Mouse (Mus musculus) C2C12 (cell line): ENCODE results near the gene Unc5cl. TPM values are rescaled to one million over a fixed set of nuclear protein-coding genes. Genes with fewer than 3 reads are reported as not detected.

Source experiments
- H3K27me3 ChIP-seq: one replicate; pipeline ENCODE4 v1.6.1; 2011; ENCODE audit not compliant: control insufficient read depth, insufficient read depth, insufficient read length
- H3K36me3 ChIP-seq: one replicate; pipeline ENCODE4 v1.6.1; 2011; ENCODE audit not compliant: control insufficient read depth, insufficient read depth
- H3K4me3 ChIP-seq: one replicate; pipeline ENCODE4 v1.5.1; 2011; ENCODE audit warnings: mild to moderate bottlenecking, control low read depth; ENCODE audit not compliant: poor library complexity, insufficient read depth, severe bottlenecking
- H3K79me2 ChIP-seq: one replicate; pipeline ENCODE4 v1.6.1; 2011; ENCODE audit not compliant: control insufficient read depth, insufficient read depth
- H3K79me3 ChIP-seq: one replicate; pipeline ENCODE4 v1.6.1; 2011; ENCODE audit warnings: low read depth, control low read depth
- H3ac ChIP-seq: one replicate; pipeline ENCODE3; 2011; ENCODE audit warnings: low read depth; ENCODE audit not compliant: control insufficient read depth, insufficient read length
- CEBPB ChIP-seq: IDR thresholded peaks from one replicate; pipeline ENCODE4 v1.6.1; 2011; ENCODE audit warnings: low read depth, mild to moderate bottlenecking, control low read depth, moderate library complexity
- CTCF ChIP-seq: IDR thresholded peaks from one replicate; pipeline ENCODE4 v1.5.1; 2011; ENCODE audit not compliant: control insufficient read depth, insufficient read depth, insufficient read length
- FOSL1 ChIP-seq: IDR thresholded peaks from one replicate; pipeline ENCODE4 v1.8.0; 2011; ENCODE audit warnings: mild to moderate bottlenecking, low read length; ENCODE audit not compliant: poor library complexity, insufficient read depth, severe bottlenecking
- MAX ChIP-seq: IDR thresholded peaks from one replicate; pipeline ENCODE4 v1.6.1; 2011; ENCODE audit warnings: mild to moderate bottlenecking, control low read depth
- MYOD1 ChIP-seq: IDR thresholded peaks from one replicate; pipeline ENCODE4 v1.6.1; 2011; ENCODE audit warnings: low read depth; ENCODE audit not compliant: control insufficient read depth, insufficient read length
- MYOG ChIP-seq: IDR thresholded peaks from one replicate; pipeline ENCODE4 v1.6.1; 2011; ENCODE audit not compliant: control insufficient read depth, insufficient read length; ENCODE audit errors: extremely low read depth
- USF1 ChIP-seq: IDR thresholded peaks from one replicate; pipeline ENCODE4 v1.6.1; 2011; ENCODE audit warnings: low read depth, mild to moderate bottlenecking, control low read depth, moderate library complexity
- polyA plus RNA-seq: library from polyadenylated mRNA; unstranded; fragments of >200 nt; fragmentation: generic; extraction: Trizol; gene quantifications from one replicate; pipeline ENCODE4 v1.2.1, GENCODE M21; 2012; ENCODE audit warnings: missing spikeins

Unc5cl gene
- polyA plus RNA-seq, 1 experiment: not detected

DNA sequence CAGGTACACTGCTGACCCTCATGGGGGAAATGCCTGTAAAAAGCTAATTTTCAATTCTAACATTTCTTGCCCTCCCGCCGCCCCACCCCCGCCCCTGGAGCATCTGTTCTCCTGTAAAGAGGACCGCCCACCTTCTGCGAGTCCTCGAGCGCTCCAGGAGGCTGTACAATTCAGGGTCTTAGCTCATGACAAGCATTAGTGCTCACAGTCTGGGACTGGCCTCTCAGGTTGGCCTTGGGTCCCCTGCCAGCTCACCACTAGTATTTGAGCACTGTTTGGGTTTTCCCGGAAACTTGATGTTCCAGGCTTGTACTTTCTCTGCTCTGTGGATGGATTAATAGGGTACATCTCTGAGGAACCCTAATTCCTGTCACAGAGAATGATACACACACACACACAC, 39.3 kb downstream of the Unc5cl start:
- H3ac ChIP-seq: no peak overlapping the region
- TF ChIP-seq CEBPB (no peak), MYOD1 (no peak), MAX (no peak), FOSL1 (no peak), MYOG (no peak), USF1 (no peak), CTCF (no peak)
- H3K79me2 ChIP-seq: no peaks in the 10 kb centered on the region
- no peaks in the 10 kb centered on the region for H3K79me3 ChIP-seq
- no peaks in the 10 kb centered on the region for H3K27me3 ChIP-seq
- H3K36me3 ChIP-seq: no peaks in the 10 kb centered on the region
- H3K4me3 ChIP-seq: no peak overlapping the region

DNA sequence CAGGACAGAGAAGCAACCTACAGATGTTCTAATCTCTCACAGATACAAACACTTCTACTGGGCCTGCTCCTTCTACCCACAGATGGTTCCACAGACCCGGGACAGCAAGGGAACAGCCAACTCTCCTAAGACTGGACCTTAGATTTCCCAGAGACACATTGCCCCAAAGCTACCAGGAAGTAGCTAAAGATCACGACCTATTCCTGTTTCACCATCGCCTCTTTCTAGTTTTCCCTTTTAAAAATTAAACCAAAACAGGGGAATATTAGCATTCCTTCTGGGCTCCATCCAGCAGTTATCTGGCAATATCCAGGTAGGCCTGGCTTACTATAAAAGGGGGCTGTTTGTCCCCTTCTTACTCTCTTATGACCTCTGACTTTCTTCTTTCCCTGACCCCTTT, 43.3 kb downstream of the Unc5cl start:
- H3ac ChIP-seq: no peak overlapping the region
- no peaks in the 10 kb centered on the region for H3K27me3 ChIP-seq
- H3K79me2 ChIP-seq: no peaks in the 10 kb centered on the region
- no peaks in the 10 kb centered on the region for H3K79me3 ChIP-seq
- TF ChIP-seq MYOD1: no peak
- no peak for TF ChIP-seq MAX
- no peak for TF ChIP-seq MYOG
- no peak for TF ChIP-seq FOSL1
- TF ChIP-seq CTCF: no peak
- no peak for TF ChIP-seq USF1
- no peak for TF ChIP-seq CEBPB
- H3K4me3 ChIP-seq: no peak overlapping the region
- no peaks in the 10 kb centered on the region for H3K36me3 ChIP-seq

DNA sequence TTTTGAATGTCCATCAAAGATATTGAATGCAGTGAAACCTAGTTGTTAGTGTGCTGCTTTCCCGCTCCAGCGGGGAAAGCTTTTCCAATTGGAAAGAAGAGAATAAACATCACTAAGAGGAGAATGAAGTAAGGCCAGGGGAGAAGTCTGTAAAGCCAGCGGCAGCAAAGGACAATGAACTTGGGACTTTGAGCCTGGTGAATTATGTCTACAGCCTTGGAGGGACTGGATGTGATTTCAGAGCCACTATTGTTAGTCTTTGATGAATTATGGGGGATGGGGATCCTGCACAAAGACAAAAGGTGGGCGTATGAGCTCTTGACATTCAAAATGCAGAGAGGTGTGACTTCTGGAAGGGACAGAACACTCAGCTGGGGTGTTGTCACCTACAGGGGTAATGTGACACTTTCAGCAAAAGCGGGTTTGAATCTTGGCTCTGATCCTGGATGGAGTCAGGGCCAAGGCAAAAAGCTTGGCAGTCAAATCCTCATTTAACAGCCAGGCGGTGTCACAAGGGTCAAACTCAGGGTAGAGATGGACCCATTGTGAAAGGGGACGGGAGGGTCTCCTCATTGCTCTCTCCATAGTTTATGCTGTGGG, 46.2 kb downstream of the Unc5cl start:
- H3ac ChIP-seq: no peak overlapping the region
- no peaks in the 10 kb centered on the region for H3K79me2 ChIP-seq
- no peak for TF ChIP-seq CTCF
- TF ChIP-seq CEBPB: no peak
- no peak for TF ChIP-seq MAX
- H3K27me3 ChIP-seq: no peaks in the 10 kb centered on the region
- H3K79me3 ChIP-seq: no peaks in the 10 kb centered on the region
- no peak overlapping the region for H3K4me3 ChIP-seq
- no peaks in the 10 kb centered on the region for H3K36me3 ChIP-seq

GRCm38 (mm10) chr17:48505006-48505405, 50.3 kb downstream of the Unc5cl start:
- TF ChIP-seq CTCF: no peak
- TF ChIP-seq FOSL1: no peak
- no peak for TF ChIP-seq CEBPB
- H3K27me3 ChIP-seq: no peaks in the 10 kb centered on the region
- no peak overlapping the region for H3ac ChIP-seq

DNA sequence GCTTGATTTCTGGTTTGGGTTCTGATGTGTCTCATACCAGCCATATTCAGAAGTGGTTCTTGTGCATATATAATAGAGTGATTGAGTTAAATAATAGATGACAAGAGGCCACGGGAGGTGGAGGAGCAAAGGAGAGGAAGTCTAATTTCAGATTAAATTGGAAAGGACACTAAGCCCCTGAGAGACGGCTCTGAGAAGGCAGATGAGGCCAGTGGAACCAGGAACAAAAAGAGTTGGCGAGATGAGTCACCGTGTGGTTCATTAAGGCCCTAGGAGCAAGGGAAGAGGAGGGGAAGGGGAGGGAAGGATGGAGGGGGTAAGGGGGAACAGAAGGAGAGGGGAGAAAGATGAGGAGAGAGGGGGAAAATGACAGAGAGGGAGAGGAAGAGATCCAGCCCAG, 52.3 kb downstream of the Unc5cl start:
- Histone ChIP-seq H3K79me3 (no peaks in the 10 kb centered on the region), H3K4me3 (no peak overlapping the region)

More at GRCm38 (mm10) chr17:48505006-48505405, 50.3 kb downstream of the Unc5cl start:
- H3K36me3 ChIP-seq: no peaks in the 10 kb centered on the region
- no peaks in the 10 kb centered on the region for H3K79me2 ChIP-seq
- H3K79me3 ChIP-seq: no peaks in the 10 kb centered on the region
- no peak overlapping the region for H3K4me3 ChIP-seq

GRCm38 (mm10) chr17:48509596-48509995, 54.9 kb downstream of the Unc5cl start:
- no peaks in the 10 kb centered on the region for H3K36me3 ChIP-seq
- no peak overlapping the region for H3K4me3 ChIP-seq
- no peaks in the 10 kb centered on the region for H3K27me3 ChIP-seq
- H3ac ChIP-seq: no peak overlapping the region
- TF ChIP-seq MYOG: no peak
- no peak for TF ChIP-seq USF1
- TF ChIP-seq CEBPB: no peak
- TF ChIP-seq CTCF: no peak
- no peak for TF ChIP-seq MAX
- no peak for TF ChIP-seq MYOD1
- TF ChIP-seq FOSL1: no peak
- no peaks in the 10 kb centered on the region for H3K79me2 ChIP-seq
- no peaks in the 10 kb centered on the region for H3K79me3 ChIP-seq

More for the DNA sequence above, 52.3 kb downstream of the Unc5cl start:
- H3ac ChIP-seq: no peak overlapping the region
- no peaks in the 10 kb centered on the region for H3K27me3 ChIP-seq
- TF ChIP-seq USF1 (no peak), FOSL1 (no peak), MAX (no peak), CTCF (no peak), MYOD1 (no peak), CEBPB (no peak), MYOG (no peak)
- H3K36me3 ChIP-seq: no peaks in the 10 kb centered on the region
- H3K79me2 ChIP-seq: no peaks in the 10 kb centered on the region
